Mouse (Mus musculus) heart, adult 2 months (tissue): ENCODE measurements at regions not wholly inside any gene's neighbourhood (a gene's known extent, or its start where the extent isn't known, plus 50 kb on each side); places are given as distances from the start of the nearest gene placed in this dataset.

ENCODE experiments used
- CTCF ChIP-seq: fragments of 200-600 bp; IDR thresholded peaks from 2 replicates; pipeline ENCODE4 v1.8.1; 2022; ENCODE audit warnings: antibody characterized with exemption, mild to moderate bottlenecking, moderate library complexity
- EP300 ChIP-seq: fragments of 200-500 bp; IDR thresholded peaks from 2 replicates; pipeline ENCODE4 v1.6.1; 2011; ENCODE audit warnings: low read depth, low read length, control low read depth; ENCODE audit not compliant: insufficient read depth
- POLR2A ChIP-seq: fragments of 200-500 bp; IDR thresholded peaks from 2 replicates; pipeline ENCODE4 v1.6.1; 2011; ENCODE audit warnings: mild to moderate bottlenecking, low read depth, low read length, control low read depth; ENCODE audit not compliant: insufficient read depth

GRCm38 (mm10) chr15:36938511-36939150, 68.9 kb downstream of the Zfp706 start:
- no peak for TF ChIP-seq CTCF
- TF ChIP-seq POLR2A = peak; percentile 45; the same call in 1 of the 2 replicates
- TF ChIP-seq EP300 = 0 out of 2 replicates have a peak, but pooled peaks have one; percentile 38
